Mouse (Mus musculus) fibroblast of lung, adult 2 months (primary cell): ENCODE measurements around the gene Glcci1.
A peak's percentile ranks its signal among the peaks of the same experiment; 100 is the strongest.
"Not testable (repeated sequence)": the region's sequence is repeated elsewhere in the genome, so short reads cannot be mapped to it uniquely, and the experiment has no call there.

Source experiments
- DNase-seq: peaks from one replicate; pipeline ENCODE4 v3.0.0-alpha.2; 2011; ENCODE audit warnings: low read depth

Gene Glcci1

GRCm38 (mm10) chr6:8495109-8495826 is 14.1 kb upstream of the Glcci1 start:
- DNase-seq: no peak

- no peak for DNase-seq
Measured at GRCm38 (mm10) chr6:8495827-8496222, 13.6 kb upstream of the Glcci1 start.

GRCm38 (mm10) chr6:8497234-8497867 is 12.0 kb upstream of the Glcci1 start:
- DNase-seq: no peak

- DNase-seq: no peak
Measured at GRCm38 (mm10) chr6:8497868-8498257, 11.5 kb upstream of the Glcci1 start.

- no peak for DNase-seq
Measured at GRCm38 (mm10) chr6:8498961-8499360, 10.4 kb upstream of the Glcci1 start.

- DNase-seq: no peak
Measured at GRCm38 (mm10) chr6:8503953-8504352, 5.4 kb upstream of the Glcci1 start.

GRCm38 (mm10) chr6:8504521-8505228 is 4.7 kb upstream of the Glcci1 start:
- no peak for DNase-seq

- DNase-seq: no peak
Measured at GRCm38 (mm10) chr6:8506631-8507030, 2.8 kb upstream of the Glcci1 start.

- peak; percentile 98 for DNase-seq
Measured at GRCm38 (mm10) chr6:8508883-8509536, 390 bp upstream of the Glcci1 start.

GRCm38 (mm10) chr6:8509961-8510863 is 812 bp downstream of the Glcci1 start:
- no peak for DNase-seq

GRCm38 (mm10) chr6:8510864-8511428 is 1.5 kb downstream of the Glcci1 start:
- no peak for DNase-seq

GRCm38 (mm10) chr6:8511447-8511846 is 2.0 kb downstream of the Glcci1 start:
- no peak for DNase-seq

- no peak for DNase-seq
Measured at GRCm38 (mm10) chr6:8512416-8512815, 3.0 kb downstream of the Glcci1 start.

- DNase-seq: no peak
Measured at GRCm38 (mm10) chr6:8519687-8520086, 10.3 kb downstream of the Glcci1 start.

GRCm38 (mm10) chr6:8521231-8521630 is 11.8 kb downstream of the Glcci1 start:
- no peak for DNase-seq

- DNase-seq: no peak
Measured at GRCm38 (mm10) chr6:8524717-8525116, 15.3 kb downstream of the Glcci1 start.

- no peak for DNase-seq
Measured at GRCm38 (mm10) chr6:8531104-8531894, 21.9 kb downstream of the Glcci1 start.

GRCm38 (mm10) chr6:8536944-8537343 is 27.5 kb downstream of the Glcci1 start:
- DNase-seq: no peak

GRCm38 (mm10) chr6:8541531-8541930 is 32.1 kb downstream of the Glcci1 start:
- DNase-seq: not testable (repeated sequence)

GRCm38 (mm10) chr6:8544822-8545221 is 35.4 kb downstream of the Glcci1 start:
- DNase-seq: no peak
